Mouse (Mus musculus) kidney, embryonic 16.5 days (tissue): ENCODE measurements at regions not wholly inside any gene's neighbourhood (a gene's known extent, or its start where the extent isn't known, plus 50 kb on each side); places are given as distances from the start of the nearest gene placed in this dataset.

Experiments used
- ATAC-seq: fragments of 200-750 bp; cut with Nextera tagmentation; 2 replicates; pipeline ENCODE4 v1.8.0; 2017; ENCODE audit warnings: moderate TSS enrichment; ENCODE audit not compliant: low FRiP score, low TSS enrichment
- H3K27ac ChIP-seq: fragments of 300-500 bp; sonication (generic); 2 replicates; pipeline ENCODE4 v1.5.1; 2014; ENCODE audit warnings: low read length
- H3K27me3 ChIP-seq: fragments of 300-500 bp; sonication (generic); 2 replicates; pipeline ENCODE4 v1.6.1; 2014; ENCODE audit warnings: low read length, control low read depth, mixed read lengths; ENCODE audit not compliant: insufficient read depth
- H3K36me3 ChIP-seq: fragments of 300-500 bp; sonication (generic); 2 replicates; pipeline ENCODE4 v1.6.1; 2014; ENCODE audit warnings: low read length, control low read depth, mixed read lengths; ENCODE audit not compliant: insufficient read depth
- H3K4me1 ChIP-seq: fragments of 300-500 bp; sonication (generic); 2 replicates; pipeline ENCODE4 v1.6.1; 2014; ENCODE audit warnings: low read length, control low read depth, mixed read lengths; ENCODE audit not compliant: insufficient read depth
- H3K4me2 ChIP-seq: fragments of 300-500 bp; sonication (generic); replicated peaks from 2 replicates; pipeline ENCODE4 v1.6.1; 2014; ENCODE audit warnings: low read depth, low read length
- H3K4me3 ChIP-seq: fragments of 300-500 bp; sonication (generic); 2 replicates; pipeline ENCODE4 v1.5.1; 2014; ENCODE audit warnings: mild to moderate bottlenecking, low read length
- H3K9ac ChIP-seq: fragments of 300-500 bp; sonication (generic); replicated peaks from 2 replicates; pipeline ENCODE4 v1.6.1; 2014; ENCODE audit warnings: low read length
- H3K9me3 ChIP-seq: fragments of 300-500 bp; sonication (generic); 2 replicates; pipeline ENCODE4 v1.6.1; 2016; ENCODE audit warnings: low read length, control low read depth
- WGBS: fragments of 180-500 bp; shearing (Covaris S2); extraction: QIAGEN DNeasy Blood & Tissue Kit; methylation state at CpG from one replicate; pipeline ENCODE4 v1.1.7; 2014; 5-methylcytosine and 5-hydroxymethylcytosine counted together

DNA sequence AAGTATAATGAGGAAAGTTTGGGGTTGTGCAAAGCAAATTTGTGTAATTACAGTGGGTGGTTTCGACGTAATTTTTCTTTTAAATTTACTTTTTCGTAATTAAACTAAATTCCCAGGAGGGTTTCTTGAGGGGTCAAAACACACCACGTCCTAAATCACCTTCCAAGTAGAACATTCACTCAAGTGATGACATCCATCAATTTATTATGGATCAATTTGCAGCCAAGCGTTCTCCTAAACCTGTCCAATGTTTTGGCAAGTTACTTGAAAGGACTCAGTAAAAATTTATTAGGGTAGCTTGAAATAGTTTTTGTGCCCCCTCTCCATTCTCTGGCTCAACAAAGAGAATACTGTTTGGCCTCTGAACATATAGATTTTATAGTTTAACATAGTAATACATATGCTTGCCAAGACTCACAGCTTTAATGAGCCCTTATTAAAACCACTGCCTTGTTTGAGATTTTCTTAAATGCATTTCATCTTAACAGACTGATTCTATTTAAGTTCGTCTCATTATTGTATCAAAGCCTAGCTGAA lies 94.6 kb upstream of the Robo2 start:
- WGBS = 46% methylated on average over 6 of the region's 6 CpGs
- H3K4me2 ChIP-seq = no peak overlapping the region
- ATAC-seq = no peak
- no peaks in the 10 kb centered on the region for H3K36me3 ChIP-seq
- no peak overlapping the region for H3K4me3 ChIP-seq
- H3K27me3 ChIP-seq = no peaks in the 10 kb centered on the region
- H3K9me3 ChIP-seq = no peaks in the 10 kb centered on the region
- no peak overlapping the region for H3K27ac ChIP-seq
- no peak overlapping the region for H3K9ac ChIP-seq
- H3K4me1 ChIP-seq = peaks cover 8% of the 10 kb centered on the region

DNA sequence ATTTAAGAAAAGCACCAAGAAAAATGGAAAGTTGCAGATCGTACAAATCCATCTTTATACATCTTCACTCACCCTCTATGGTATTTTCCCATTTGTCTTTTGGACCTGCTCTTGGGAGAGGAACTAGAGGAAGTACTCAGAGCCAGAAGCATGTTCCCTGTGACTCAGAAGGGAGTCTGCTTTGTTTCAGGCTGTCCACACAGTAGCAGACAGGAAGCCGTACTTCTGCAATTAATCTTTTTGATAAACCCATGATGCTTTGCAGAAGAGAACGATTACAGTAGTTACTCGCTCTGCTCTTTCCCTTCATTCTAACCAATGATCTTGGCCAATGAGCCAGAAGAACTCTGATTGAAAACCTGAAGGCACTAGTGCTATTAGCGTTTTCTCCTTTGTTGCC lies 92.8 kb upstream of the Robo2 start:
- ATAC-seq = no peak; the same call in 1 of the 2 replicates
- H3K9ac ChIP-seq = no peak overlapping the region

DNA sequence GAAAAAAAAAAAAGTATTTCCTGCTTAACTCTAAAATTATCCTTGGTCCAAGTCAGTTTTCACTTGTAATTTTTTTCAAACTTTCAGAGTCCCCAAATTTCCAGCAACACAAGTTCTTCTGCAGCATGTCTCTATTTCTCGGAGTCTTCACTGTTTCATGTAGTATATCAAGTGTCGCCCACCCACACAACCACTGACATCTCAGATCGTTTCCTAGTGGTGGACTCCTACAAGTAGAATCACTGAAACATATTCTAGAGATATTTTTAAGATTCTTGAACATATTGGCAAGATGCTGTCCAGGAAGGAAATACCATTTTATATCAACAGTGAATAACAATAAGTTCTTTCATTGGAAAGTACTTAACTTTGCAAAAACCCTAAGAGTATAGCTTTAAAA lies 89.1 kb upstream of the Robo2 start:
- Histone ChIP-seq H3K36me3 (no peaks in the 10 kb centered on the region), H3K27ac (no peak overlapping the region), H3K9ac (no peak overlapping the region), H3K9me3 (no peaks in the 10 kb centered on the region), H3K4me1 (peaks cover 8% of the 10 kb centered on the region), H3K4me3 (no peak overlapping the region), H3K4me2 (no peak overlapping the region), H3K27me3 (no peaks in the 10 kb centered on the region)
- 47% methylated on average over 3 of the region's 3 CpGs for WGBS
- ATAC-seq = no peak

More for the DNA sequence above, 92.8 kb upstream of the Robo2 start:
- H3K4me2 ChIP-seq = no peak overlapping the region
- WGBS = 56% methylated on average over 5 of the region's 5 CpGs
- H3K27me3 ChIP-seq = no peaks in the 10 kb centered on the region
- no peaks in the 10 kb centered on the region for H3K9me3 ChIP-seq
- no peak overlapping the region for H3K27ac ChIP-seq
- no peak overlapping the region for H3K4me3 ChIP-seq
- H3K36me3 ChIP-seq = no peaks in the 10 kb centered on the region
- peaks cover 8% of the 10 kb centered on the region for H3K4me1 ChIP-seq

DNA sequence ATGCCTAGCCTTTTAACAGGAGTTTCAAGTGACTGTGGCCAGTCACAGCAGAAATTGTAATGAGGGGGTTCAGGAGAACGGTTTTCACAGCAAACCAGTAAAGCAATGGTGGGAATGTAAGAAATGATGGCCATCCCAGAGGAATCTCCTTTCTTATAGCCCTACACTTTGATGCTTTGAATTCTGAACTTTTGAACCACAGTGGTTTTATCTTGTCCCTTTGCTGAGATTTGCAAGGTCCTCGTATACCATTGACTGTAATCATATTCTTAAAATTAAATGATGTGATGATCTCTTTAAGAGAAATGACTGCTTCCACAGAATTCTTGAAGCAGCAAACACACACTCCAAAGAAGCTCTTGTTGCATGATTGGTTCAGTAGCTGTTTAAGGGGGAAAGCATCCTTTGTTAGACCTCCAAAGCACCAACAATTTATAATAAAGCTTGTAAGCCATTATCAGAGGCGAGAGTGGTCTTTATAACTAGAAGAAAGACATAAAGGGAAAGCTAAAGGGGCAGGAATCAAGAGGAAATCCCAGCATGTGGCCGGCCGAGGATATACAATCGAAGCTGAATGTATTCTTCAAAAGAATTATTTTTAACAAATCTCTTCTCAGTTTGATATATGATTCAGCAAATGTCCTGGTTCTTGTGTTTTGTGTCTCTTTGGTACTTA lies 56.3 kb upstream of the Robo2 start:
- Histone ChIP-seq H3K27me3 (no peaks in the 10 kb centered on the region), H3K9me3 (no peaks in the 10 kb centered on the region), H3K27ac (peak overlapping the region; percentile 46; the same call in 1 of the 2 replicates), H3K4me3 (no peak overlapping the region), H3K9ac (no peak overlapping the region), H3K4me1 (peaks cover 3% of the 10 kb centered on the region; the same call in 1 of the 2 replicates), H3K4me2 (no peak overlapping the region), H3K36me3 (no peaks in the 10 kb centered on the region)
- 55% methylated on average over 6 of the region's 6 CpGs for WGBS
- no peak for ATAC-seq

DNA sequence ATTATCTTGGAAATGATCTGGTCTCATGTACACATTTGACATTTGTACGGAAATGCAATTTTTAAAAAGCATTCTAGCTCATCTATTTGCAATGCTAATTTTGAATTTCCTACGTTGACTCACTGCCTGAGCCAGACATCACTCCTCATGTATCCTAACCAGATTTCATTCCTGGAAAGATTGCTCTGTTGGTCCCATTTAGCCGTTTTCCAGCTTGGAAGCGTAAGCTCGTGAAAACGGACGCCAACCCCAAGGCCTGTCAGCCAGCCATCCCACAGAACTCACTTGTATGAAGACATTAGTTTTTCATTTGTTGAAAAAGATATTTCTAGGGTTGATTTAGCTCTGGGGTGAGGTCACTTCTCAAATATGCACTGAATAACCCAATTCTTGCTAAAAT lies 55.5 kb upstream of the Robo2 start:
- peaks cover 3% of the 10 kb centered on the region; the same call in 1 of the 2 replicates for H3K4me1 ChIP-seq
- no peaks in the 10 kb centered on the region for H3K27me3 ChIP-seq
- no peak for ATAC-seq
- H3K9me3 ChIP-seq = no peaks in the 10 kb centered on the region
- WGBS = 80% methylated on average over 7 of the region's 7 CpGs
- H3K4me3 ChIP-seq = no peak overlapping the region
- no peaks in the 10 kb centered on the region for H3K36me3 ChIP-seq
- H3K27ac ChIP-seq = no peak overlapping the region
- H3K9ac ChIP-seq = no peak overlapping the region
- H3K4me2 ChIP-seq = no peak overlapping the region

DNA sequence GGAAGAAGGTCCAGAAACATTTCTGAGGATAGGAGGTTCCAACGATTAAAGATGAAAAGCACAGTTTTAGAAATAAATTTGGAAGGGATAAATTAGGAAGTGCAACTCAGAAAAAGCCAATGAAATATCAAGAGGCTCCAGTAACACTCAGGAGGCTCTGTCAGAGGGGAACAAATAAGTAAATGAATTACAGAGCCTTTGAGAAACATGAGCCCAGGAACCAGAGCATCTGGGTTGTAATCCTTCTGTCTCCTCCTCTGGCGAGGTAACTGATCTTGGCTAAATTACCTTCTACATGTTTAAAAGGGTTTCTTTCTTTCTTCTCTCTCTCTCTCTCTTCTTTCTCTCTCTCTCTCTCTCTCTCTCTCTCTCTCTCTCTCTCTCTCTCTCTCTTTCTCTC lies 53.2 kb upstream of the Robo2 start:
- no peaks in the 10 kb centered on the region for H3K27me3 ChIP-seq
- WGBS = 22% methylated on average over 2 of the region's 2 CpGs
- H3K36me3 ChIP-seq = no peaks in the 10 kb centered on the region
- H3K4me2 ChIP-seq = no peak overlapping the region
- H3K9ac ChIP-seq = no peak overlapping the region
- no peaks in the 10 kb centered on the region for H3K9me3 ChIP-seq
- peaks cover 3% of the 10 kb centered on the region; the same call in 1 of the 2 replicates for H3K4me1 ChIP-seq
- peak overlapping the region; percentile 48; the same call in 1 of the 2 replicates for H3K27ac ChIP-seq
- no peak overlapping the region for H3K4me3 ChIP-seq
- peak; percentile 86; the same call in 1 of the 2 replicates for ATAC-seq

DNA sequence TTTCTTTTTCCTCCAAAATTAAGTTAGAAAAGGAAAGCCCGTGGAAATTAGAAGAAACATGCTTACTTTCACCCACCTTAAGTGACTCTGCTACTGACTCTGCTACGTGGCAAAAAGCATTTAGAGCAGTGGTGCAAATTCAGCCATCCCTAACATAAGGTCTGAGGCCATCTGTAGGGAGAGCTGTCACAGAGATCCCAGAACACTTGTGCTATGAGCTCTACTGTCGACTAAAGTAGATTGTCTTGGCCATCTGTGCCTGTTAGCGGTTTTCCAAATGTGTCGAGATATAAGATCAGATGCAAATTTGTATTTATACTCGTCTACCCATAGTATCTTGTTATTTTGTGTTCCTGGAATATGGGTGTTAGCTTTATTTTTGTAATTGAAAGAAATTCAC lies 52.7 kb upstream of the Robo2 start:
- Histone ChIP-seq H3K4me3 (no peak overlapping the region), H3K36me3 (no peaks in the 10 kb centered on the region), H3K27ac (peak overlapping the region; percentile 48; the same call in 1 of the 2 replicates), H3K9me3 (no peaks in the 10 kb centered on the region), H3K4me2 (no peak overlapping the region), H3K27me3 (no peaks in the 10 kb centered on the region), H3K9ac (no peak overlapping the region), H3K4me1 (peaks cover 3% of the 10 kb centered on the region; the same call in 1 of the 2 replicates)
- no peak for ATAC-seq
- whole genome bisulfite sequencing = 24% methylated on average over 6 of the region's 6 CpGs

DNA sequence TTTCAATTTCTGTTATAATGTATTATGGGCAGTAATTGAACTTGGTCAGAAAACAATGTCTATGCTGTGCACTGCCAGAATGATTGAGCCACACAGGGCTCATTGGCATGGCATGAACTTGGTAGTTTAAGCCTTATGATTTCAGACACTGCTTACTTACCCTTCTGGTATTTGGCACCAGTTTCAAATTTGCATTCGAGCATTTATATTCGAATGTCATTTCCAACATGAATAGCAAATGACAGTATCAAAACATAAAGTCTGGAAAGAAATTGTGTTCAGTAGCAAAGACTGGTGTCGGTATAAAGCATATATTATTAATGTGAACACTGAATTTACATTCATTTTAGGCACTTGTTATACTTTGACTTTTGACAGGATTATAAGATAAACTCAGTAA lies 50.8 kb upstream of the Robo2 start:
- Histone ChIP-seq H3K27me3 (no peaks in the 10 kb centered on the region), H3K4me1 (peaks cover 9% of the 10 kb centered on the region), H3K9ac (no peak overlapping the region), H3K9me3 (no peaks in the 10 kb centered on the region), H3K4me3 (no peak overlapping the region), H3K27ac (no peak overlapping the region), H3K4me2 (no peak overlapping the region), H3K36me3 (no peaks in the 10 kb centered on the region)
- ATAC-seq = no peak
- 90% methylated on average over 3 of the region's 3 CpGs for WGBS
